Mouse (Mus musculus) liver, embryonic 14.5 days (tissue): ENCODE results near the gene Oaf. TPM values are rescaled to one million over a fixed set of nuclear protein-coding genes. Genes with fewer than 3 reads are reported as not detected.

Source experiments
- ATAC-seq: fragments of 200-750 bp; cut with Nextera tagmentation; 2 replicates; pipeline ENCODE4 v1.8.0; 2017; ENCODE audit warnings: moderate number of reproducible peaks, mild to moderate bottlenecking, moderate library complexity; ENCODE audit not compliant: insufficient read depth
- DNase-seq, 3 experiments: peaks; one replicate each; pipeline ENCODE4 v3.0.0-alpha.2; 2012 to 2013; ENCODE audit warnings: low read depth in 3 of 3, low spot score in 3 of 3
- H3K27ac ChIP-seq: fragments of 300-500 bp; sonication (generic); 2 replicates; pipeline ENCODE4 v1.5.1; 2014; ENCODE audit warnings: moderate library complexity, mild to moderate bottlenecking, control low read depth, inconsistent platforms
- H3K27me3 ChIP-seq: fragments of 300-500 bp; sonication (generic); 2 replicates; pipeline ENCODE4 v1.6.1; 2014; ENCODE audit warnings: mild to moderate bottlenecking, low read length, moderate library complexity; ENCODE audit not compliant: control insufficient read depth, insufficient read depth
- H3K36me3 ChIP-seq: fragments of 300-500 bp; sonication (generic); replicated peaks from 2 replicates; pipeline ENCODE4 v1.6.1; 2014; ENCODE audit warnings: low read depth; ENCODE audit not compliant: control insufficient read depth, insufficient read depth
- H3K4me1 ChIP-seq, 2 experiments: fragments of 200-500 bp in 1 of 2; fragments of 300-500 bp in 1 of 2; sonication (generic) in 1 of 2; replicated peaks; 2 replicates each; pipeline ENCODE4 v1.6.1; 2012 to 2014; ENCODE audit warnings: antibody characterized with exemption in 1 of 2, inconsistent platforms in 1 of 2, low read length in 1 of 2; ENCODE audit not compliant: control insufficient read depth in 2 of 2, insufficient read depth in 2 of 2
- H3K4me2 ChIP-seq: fragments of 300-500 bp; sonication (generic); 2 replicates; pipeline ENCODE4 v1.6.1; 2014; ENCODE audit warnings: low read depth, mild to moderate bottlenecking, control low read depth, moderate library complexity
- H3K4me3 ChIP-seq, 2 experiments: fragments of 200-500 bp in 1 of 2; fragments of 300-500 bp in 1 of 2; sonication (generic) in 1 of 2; 2 replicates each; pipeline ENCODE4 v1.5.1; 2012 to 2014; ENCODE audit warnings: low read depth in 2 of 2, low read length in 2 of 2, mild to moderate bottlenecking in 2 of 2, control low read depth in 1 of 2, inconsistent platforms in 1 of 2, moderate library complexity in 1 of 2; ENCODE audit not compliant: insufficient read depth in 1 of 2
- H3K9ac ChIP-seq: fragments of 300-500 bp; sonication (generic); replicated peaks from 2 replicates; pipeline ENCODE4 v1.6.1; 2014; ENCODE audit warnings: mild to moderate bottlenecking, control low read depth, moderate library complexity
- H3K9me3 ChIP-seq: fragments of 300-500 bp; sonication (generic); 2 replicates; pipeline ENCODE4 v1.6.1; 2016; ENCODE audit warnings: low read length, mixed read lengths; ENCODE audit not compliant: control insufficient read depth
- CTCF ChIP-seq: IDR thresholded peaks from 2 replicates; pipeline ENCODE4 v1.5.1; 2016; ENCODE audit warnings: antibody characterized with exemption, low read depth, control low read depth
- EP300 ChIP-seq: IDR thresholded peaks from 2 replicates; pipeline ENCODE4 v1.6.1; 2016; ENCODE audit warnings: antibody characterized with exemption, low read depth
- WGBS: fragments of 180-500 bp; shearing (Covaris S2); extraction: QIAGEN DNeasy Blood & Tissue Kit; methylation state at CpG from one replicate; pipeline ENCODE4 v1.1.7; 2014; ENCODE audit not compliant: insufficient replicate concordance; 5-methylcytosine and 5-hydroxymethylcytosine counted together
- polyA plus RNA-seq, 2 experiments: library from polyadenylated mRNA; depleted of rRNA in 1 of 2; stranded (reverse) in 1 of 2; unstranded in 1 of 2; fragments of >200 nt; fragmentation: Nextera tagmentation in 1 of 2; extraction: Ambion mirVana in 1 of 2; gene quantifications; 2 replicates each; pipeline versions ENCODE4 v1.2.1 to v1.2.3; 2012 to 2014

Oaf gene
- polyA plus RNA-seq, 2 experiments, result 29.4 to 37.1 TPM

DNA sequence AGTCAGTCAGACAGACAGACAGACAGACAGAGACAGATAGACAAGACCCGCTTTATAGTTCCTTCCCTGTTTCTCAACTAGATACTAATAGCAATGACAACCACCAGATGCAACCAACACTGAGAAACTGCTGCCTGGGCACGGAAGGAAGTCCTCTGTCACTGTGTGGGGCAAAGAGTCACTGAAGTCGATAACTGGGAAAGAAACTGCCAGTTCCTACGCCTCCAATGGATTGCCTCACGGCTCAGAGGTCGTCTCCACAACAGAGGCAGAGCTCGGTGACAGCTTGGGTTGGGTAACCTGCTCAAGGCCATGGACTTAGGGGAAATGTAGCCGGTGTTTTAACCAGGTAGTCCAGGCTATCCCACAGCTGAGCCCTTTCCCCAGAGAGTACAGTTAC is 12.1 kb downstream of the Oaf start:
- no peaks in the 10 kb centered on the region for H3K9me3 ChIP-seq
- ATAC-seq (no peak), DNase-seq (no peak)
- H3K4me3 ChIP-seq, result no peak overlapping the region
- peaks cover 21% of the 10 kb centered on the region for H3K36me3 ChIP-seq
- 41% methylated on average over 8 of the region's 8 CpGs for WGBS
- H3K9ac ChIP-seq, result no peak overlapping the region
- H3K27me3 ChIP-seq, result no peaks in the 10 kb centered on the region
- peaks cover 37 to 69% of the 10 kb centered on the region in 2 experiments for H3K4me1 ChIP-seq
- H3K4me2 ChIP-seq, result no peak overlapping the region
- TF ChIP-seq CTCF (no peak), EP300 (no peak)
- H3K27ac ChIP-seq, result peak overlapping the region; percentile 37; the same call in 1 of the 2 replicates

DNA sequence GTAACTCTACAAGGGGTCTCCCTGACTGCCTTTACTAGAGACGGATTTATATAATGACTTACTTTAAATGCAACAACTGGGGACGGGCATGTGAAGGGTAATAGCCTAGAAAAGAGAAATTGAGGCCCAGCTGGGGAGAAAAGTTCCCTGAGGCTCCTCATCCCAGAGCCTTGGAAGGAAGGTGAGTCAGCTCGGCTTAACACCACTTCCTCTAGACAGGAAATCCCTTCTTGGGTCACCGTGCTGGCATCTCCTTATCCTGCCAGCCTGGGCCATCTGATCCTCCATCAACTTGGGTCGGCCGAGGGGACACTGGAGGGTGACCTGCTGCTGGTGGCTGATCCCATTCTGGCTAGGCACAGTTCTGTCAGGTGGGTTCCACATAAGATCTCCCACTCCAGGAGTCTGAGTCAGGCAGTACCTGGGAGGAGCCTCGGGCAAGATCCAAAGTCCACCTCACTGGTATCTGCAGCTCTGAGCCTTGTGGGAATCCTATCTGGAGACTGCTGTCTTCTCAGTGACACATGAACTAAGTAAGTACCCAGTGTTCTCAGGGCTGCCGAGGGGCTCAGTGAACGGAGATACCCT is 13.0 kb downstream of the Oaf start:
- no peak for ATAC-seq
- WGBS, result 59% methylated on average over 9 of the region's 9 CpGs
- H3K9me3 ChIP-seq, result no peaks in the 10 kb centered on the region
- TF ChIP-seq EP300 (no peak), CTCF (no peak)
- H3K36me3 ChIP-seq, result peaks cover 29% of the 10 kb centered on the region
- no peak overlapping the region for H3K4me2 ChIP-seq
- no peak overlapping the region; the same call in 1 of the 2 replicates for H3K27ac ChIP-seq
- H3K4me3 ChIP-seq, result no peak overlapping the region
- DNase-seq, result no peak
- peaks cover 30 to 60% of the 10 kb centered on the region in 2 experiments for H3K4me1 ChIP-seq
- H3K27me3 ChIP-seq, result no peaks in the 10 kb centered on the region
- no peak overlapping the region for H3K9ac ChIP-seq

DNA sequence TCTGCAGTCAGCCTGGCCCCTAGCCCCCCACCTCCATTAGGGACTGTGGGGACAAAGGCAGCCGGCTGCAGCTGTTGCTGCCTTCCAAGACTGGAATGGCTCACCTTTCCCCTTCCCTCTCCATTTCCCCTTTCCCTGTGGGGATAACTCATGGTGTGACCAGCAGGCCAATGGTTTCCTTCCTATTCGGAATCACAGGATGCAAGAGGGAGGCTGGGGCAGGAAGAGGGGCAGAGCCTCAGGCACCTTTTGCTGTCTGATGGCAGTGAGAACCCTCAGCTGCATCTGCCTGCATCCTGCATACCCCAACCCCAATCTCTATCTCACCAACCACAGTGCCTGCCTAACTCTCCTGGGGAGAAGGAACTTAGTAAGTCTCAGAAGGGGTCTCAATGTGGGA is 14.2 kb downstream of the Oaf start:
- H3K27me3 ChIP-seq, result no peaks in the 10 kb centered on the region
- no peak overlapping the region; a peak in 1 of 4 replicates for H3K4me3 ChIP-seq
- ATAC-seq, result 0 out of 2 replicates have a peak, but pooled peaks have one; percentile 1
- peak overlapping the region; percentile 65 for H3K27ac ChIP-seq
- WGBS, result 30% methylated on average over 2 of the region's 2 CpGs
- peaks cover 27 to 49% of the 10 kb centered on the region in 2 experiments for H3K4me1 ChIP-seq
- DNase-seq, result no peak
- H3K9me3 ChIP-seq, result no peaks in the 10 kb centered on the region
- H3K4me2 ChIP-seq, result peak overlapping the region; percentile 54
- peaks cover 40% of the 10 kb centered on the region for H3K36me3 ChIP-seq
- no peak for TF ChIP-seq CTCF
- no peak for TF ChIP-seq EP300
- H3K9ac ChIP-seq, result peak overlapping the region; percentile 59

DNA sequence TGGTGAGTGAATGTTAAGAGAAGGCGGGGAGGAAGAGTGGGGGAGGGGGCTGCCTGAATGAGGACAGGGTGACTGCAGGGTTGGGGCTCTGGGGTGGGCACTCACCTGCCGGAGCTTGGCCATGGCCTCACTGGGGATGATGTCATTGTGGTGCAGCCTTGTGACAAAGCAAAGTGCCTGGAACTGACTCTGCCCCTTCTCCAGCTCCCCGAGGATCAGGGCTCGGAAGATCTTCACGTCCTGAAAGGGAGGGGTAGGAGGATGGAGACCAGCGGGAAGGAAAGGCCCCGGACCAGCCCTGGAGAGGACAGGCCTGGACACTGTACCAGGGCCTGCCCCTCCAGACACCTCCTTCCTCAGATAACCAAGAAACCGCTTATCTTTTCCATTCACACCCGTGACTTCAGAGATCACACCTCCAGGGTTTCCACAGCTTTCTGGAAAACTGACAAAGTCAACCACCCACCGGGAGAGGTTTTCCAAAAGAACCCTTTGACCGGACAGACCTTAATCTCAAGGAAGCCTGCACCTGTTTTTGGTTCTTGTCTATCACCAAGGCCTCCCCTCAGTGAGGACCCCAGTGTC is 14.8 kb downstream of the Oaf start:
- ATAC-seq, result peak; percentile 83
- WGBS, result 29% methylated on average over 11 of the region's 11 CpGs
- Histone ChIP-seq H3K4me3 (peak overlapping the region; percentile 21 to 28; a peak in 3 of 4 replicates), H3K27me3 (no peaks in the 10 kb centered on the region), H3K9me3 (no peaks in the 10 kb centered on the region), H3K4me2 (peak overlapping the region; percentile 54), H3K4me1 (peaks cover 27 to 44% of the 10 kb centered on the region in 2 experiments), H3K27ac (peak overlapping the region; percentile 65), H3K36me3 (peaks cover 38% of the 10 kb centered on the region), H3K9ac (peak overlapping the region; percentile 59)
- DNase-seq, result peak; percentile 60 to 68 (median 65)
- TF ChIP-seq CTCF (no peak), EP300 (peak; percentile 76)

DNA sequence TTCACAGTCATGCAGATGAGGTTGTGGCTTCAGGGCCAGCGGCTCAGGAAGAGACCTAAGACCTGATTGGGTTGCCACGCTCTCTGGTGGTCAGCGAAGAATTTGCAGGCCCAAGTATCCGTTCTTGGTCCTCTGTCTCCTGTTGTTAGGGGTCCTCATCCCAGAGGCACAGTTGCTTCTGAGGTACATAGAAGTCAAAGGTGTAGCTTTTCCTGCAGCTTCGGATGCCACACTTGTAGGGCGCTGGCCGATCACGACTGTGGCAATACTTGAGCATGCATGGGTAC is 17.3 kb downstream of the Oaf start:
- Histone ChIP-seq H3K9ac (no peak overlapping the region), H3K4me1 (peaks cover 27 to 32% of the 10 kb centered on the region in 2 experiments), H3K4me3 (no peak overlapping the region), H3K9me3 (no peaks in the 10 kb centered on the region), H3K27me3 (no peaks in the 10 kb centered on the region), H3K36me3 (peaks cover 37% of the 10 kb centered on the region), H3K27ac (no peak overlapping the region), H3K4me2 (no peak overlapping the region)
- TF ChIP-seq CTCF, result peak; percentile 56
- TF ChIP-seq EP300, result no peak
- 62% methylated on average over 8 of the region's 8 CpGs for WGBS
- ATAC-seq, result no peak
- DNase-seq, result no peak
